Mouse (Mus musculus) left cerebral cortex, adult 2 months (tissue): ENCODE data around the gene Nrarp. TPM values are rescaled to one million over a fixed set of nuclear protein-coding genes. Genes with fewer than 3 reads are reported as not detected.

ENCODE experiments used
- DNase-seq, 2 experiments: peaks; one replicate each; pipeline ENCODE4 v3.0.0; 2021 to 2022; ENCODE audit warnings: low spot score in 2 of 2, mixed read lengths in 1 of 2; ENCODE audit errors: extremely low spot score in 1 of 2
- H3K27ac ChIP-seq: fragments of 200-600 bp; 2 replicates; pipeline ENCODE4 v1.8.1; 2022
- H3K4me3 ChIP-seq: fragments of 200-600 bp; 2 replicates; pipeline ENCODE4 v1.8.1; 2022
- CTCF ChIP-seq: fragments of 200-600 bp; IDR thresholded peaks from 2 replicates; pipeline ENCODE4 v1.8.1; 2022; ENCODE audit warnings: antibody characterized with exemption, mild to moderate bottlenecking, moderate library complexity
- intact Hi-C: fragments of 180-260 bp; cut with DNase I; formaldehyde crosslinking; loops from one replicate; pipeline ENCODE4 v1.15.1; 2025
- total RNA-seq, 2 experiments: library from RNA; stranded (reverse); gene quantifications; 2 replicates each; pipeline ENCODE4 v1.2.3; 2021

Gene Nrarp
- total RNA-seq, 2 experiments from 2014 or later, result 20.2 to 21.7 TPM

DNA sequence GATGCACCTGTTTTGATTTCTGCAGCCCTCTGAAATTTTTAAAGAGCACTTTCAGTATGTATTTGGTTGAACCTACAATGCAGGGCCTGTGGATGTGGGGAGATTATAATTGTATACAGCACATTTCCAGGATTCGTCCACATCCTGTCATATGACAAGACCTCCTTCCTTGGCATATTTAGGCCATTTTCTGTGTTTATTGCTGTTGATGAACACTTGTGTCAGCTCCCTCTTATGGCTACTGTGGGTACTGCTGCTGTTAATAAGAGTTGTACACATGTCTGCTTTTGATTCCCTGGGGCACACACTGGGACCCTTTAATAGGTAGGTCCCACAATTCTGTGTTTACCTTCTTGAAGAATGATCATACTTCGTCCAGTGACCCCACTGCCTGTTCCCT, 22.9 kb upstream of the Nrarp start:
- no peak for DNase-seq
- H3K4me3 ChIP-seq, result no peak overlapping the region
- no peak overlapping the region for H3K27ac ChIP-seq
- intact Hi-C loops, result loop anchor here (2.0 kb wide), 1 partner anchor 59 kb away; no protein-coding TSS in a partner anchor
- TF ChIP-seq CTCF, result peak; percentile 66

DNA sequence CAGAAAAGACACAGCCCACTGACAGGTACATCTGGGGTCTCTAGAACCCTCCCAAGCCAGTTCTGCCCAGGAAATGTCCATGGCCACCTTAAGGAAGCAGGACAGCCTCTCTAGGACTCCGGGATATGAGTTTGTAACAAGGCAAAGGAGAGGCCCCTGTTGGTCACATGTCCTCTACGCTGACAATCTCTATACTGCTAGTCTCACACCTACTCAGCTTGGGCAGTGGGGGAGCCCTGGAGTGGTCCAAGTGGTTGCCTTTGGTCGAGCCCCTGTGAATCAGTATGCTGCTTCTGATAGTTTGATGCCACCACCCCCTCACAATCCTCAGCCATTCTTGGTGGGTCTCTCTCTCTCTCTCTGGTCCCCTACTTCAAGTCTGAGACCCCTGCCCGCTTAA, 13.1 kb upstream of the Nrarp start:
- intact Hi-C loops, result no loop called here
- no peak for TF ChIP-seq CTCF
- H3K4me3 ChIP-seq, result peak overlapping the region; percentile 51
- peak overlapping the region; percentile 75 for H3K27ac ChIP-seq
- DNase-seq, result no peak

DNA sequence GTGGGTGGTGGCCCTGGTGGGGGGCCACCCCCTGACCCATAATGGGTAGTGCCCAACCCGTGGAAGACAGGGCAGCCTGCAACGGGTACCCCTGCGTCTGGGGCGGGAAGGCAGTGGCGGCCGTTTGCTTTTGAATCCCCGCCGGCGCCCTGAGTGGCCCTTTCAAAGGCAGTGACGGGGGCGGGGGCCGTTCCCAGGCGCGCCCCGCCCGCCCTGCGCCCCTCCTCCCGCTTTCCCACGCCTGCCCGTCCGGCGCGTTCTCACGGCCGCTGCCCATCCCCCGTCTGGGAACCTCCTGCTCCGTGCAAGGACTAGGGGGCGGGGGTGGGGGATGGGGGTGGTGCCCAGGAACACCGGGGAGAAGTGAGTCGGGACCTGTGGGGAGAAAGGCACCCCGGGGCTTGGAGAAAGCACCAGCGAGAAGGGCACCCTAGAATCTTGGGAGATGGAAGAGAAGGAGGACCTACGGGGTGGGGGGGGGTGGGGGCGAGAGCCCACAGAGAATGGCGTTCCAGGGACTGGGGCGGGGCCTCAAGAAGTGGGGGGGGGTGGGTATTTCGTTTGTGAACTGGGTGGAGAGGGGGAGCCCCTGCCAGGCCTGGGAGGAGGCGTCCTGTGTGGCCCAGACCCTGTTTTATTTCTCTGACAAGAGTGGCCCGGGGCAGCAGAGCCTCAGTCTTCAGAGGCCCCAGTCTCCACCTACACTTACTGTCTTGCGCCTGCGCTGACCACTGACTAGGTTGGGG, 12.5 kb upstream of the Nrarp start:
- Histone ChIP-seq H3K4me3 (peak overlapping the region; percentile 51), H3K27ac (peak overlapping the region; percentile 75)
- intact Hi-C loops, result no loop called here
- DNase-seq, result peak in 1 of 2 experiments; percentile 48
- TF ChIP-seq CTCF, result no peak

DNA sequence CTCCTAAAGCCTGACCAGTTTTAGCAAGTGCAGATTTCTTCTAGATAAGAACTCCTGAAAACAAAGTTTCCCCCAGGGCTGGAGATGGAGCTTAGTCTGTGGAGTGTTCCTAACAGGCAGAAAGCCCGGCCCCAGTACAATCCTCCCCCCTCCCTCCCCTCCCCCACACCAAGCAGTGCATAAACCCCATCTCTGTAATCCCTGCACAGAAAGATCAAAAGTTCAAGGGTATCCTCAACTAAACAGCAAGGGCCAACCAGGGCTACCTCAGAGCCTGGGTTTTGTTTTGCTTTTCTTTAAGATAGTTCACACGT, 11.9 kb upstream of the Nrarp start:
- no peak for DNase-seq
- intact Hi-C loops, result no loop called here
- TF ChIP-seq CTCF, result no peak
- peak overlapping the region; percentile 75 for H3K27ac ChIP-seq
- H3K4me3 ChIP-seq, result peak overlapping the region; percentile 51

DNA sequence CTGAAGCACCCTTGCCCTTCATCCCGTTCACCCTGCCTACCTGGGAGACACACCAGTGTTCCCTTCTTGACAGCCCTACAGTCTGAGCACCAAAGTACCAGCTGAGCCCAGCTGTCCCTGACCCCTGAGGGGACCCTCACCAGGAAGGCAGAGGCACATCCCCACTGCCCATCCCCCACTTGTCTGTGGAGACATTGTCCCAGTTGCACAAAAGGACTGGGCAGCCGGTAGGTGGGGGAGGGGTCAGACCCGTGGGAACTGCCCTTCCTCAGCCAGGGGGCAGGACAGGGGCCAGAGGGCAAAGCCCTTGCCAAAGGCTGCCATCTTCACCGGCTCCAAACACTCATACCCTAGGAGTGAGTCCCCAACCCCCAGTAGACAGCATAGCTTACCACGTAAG, 10.8 kb upstream of the Nrarp start:
- no peak for DNase-seq
- H3K4me3 ChIP-seq, result no peak overlapping the region
- TF ChIP-seq CTCF, result no peak
- no peak overlapping the region for H3K27ac ChIP-seq
- intact Hi-C loops, result no loop called here

DNA sequence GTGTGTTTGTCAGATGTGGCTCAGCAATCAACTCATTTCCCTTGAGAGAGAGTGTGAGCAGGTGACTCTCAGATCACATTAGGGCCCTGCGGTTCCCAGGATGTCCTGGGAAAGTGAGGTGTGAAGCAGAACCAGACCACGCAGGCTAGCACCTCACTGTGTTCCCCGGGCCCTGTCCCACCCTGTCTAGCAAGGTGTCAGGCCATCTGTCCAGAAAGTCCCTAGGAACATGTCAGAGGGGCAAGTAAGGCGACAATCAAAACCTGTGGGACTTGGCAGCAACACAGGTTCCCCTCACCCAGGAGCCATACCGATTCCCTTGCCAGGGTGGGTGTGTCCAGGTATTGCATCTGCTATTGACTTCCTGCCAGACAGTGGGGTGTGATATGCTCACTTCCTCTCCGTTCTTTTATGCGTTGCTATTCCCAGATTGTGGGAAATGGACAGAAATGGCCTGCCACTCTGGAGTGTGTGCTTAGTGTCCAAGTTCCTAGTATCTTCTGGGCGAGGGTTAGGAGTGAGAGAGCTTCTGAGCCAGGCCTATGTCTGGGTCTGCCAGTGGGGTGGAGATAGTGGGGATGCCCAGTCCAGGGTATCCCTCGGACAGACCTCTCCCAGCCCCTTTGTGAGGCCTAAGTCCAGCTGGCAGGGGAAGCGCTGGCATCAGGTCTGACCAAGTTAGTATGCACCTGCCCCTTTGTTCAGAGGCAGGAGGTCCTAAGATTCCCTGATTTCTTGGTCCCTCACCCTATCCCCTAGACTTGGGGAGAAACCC, 10.0 kb upstream of the Nrarp start:
- Histone ChIP-seq H3K27ac (no peak overlapping the region), H3K4me3 (no peak overlapping the region)
- no peak for TF ChIP-seq CTCF
- intact Hi-C loops, result no loop called here
- DNase-seq, result no peak

DNA sequence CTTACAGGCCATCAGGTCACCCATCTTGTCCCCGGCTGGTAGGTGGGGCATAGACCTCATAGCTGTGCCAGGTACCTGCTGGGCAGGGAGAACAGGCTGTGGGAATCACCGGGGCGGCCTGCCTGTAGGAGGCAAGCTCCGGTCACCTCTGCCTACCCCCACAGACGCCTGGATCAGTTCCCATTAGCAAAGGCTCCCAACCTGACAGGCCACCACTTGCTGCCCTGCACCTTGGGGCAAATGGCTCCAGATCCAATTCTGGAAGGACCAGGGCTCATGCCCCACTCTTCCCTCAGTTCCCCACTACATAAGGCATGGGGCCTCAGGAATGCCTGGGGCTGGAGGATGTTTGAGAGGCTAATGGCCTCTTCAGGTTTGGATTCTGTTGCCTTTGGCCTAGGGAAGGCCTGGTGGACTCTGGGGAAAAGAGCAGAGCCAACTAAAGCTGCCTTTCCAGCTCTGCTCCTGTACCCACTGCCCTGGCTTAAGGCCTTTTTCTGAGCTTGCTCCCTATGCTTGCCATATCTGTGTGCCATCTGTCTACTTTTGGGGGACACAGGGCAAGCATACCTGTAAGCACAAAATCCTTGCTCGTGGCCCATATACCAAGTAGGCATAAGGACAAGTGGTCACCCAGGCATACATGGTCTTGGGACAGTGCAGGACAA, 9.3 kb upstream of the Nrarp start:
- no peak overlapping the region for H3K27ac ChIP-seq
- no peak for DNase-seq

DNA sequence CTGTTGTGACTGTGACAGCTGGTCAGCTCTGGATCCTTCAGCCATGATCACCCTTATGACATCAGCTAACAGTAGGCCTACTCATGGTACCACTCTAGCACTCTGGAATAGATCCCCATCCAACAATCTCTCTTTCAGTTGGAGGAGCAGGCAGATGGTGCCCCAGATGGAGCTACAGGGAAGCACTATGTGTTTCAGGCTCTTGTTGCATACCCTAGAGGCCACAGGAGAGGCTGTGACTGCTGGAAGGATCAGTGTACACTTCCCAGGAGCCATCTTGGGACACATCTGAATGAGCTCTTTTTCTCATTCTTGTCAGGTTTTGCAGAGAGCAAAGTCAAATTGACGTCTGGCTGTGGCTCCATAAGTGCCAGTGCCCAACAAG, 8.8 kb upstream of the Nrarp start:
- intact Hi-C loops, result no loop called here
- DNase-seq, result no peak
- TF ChIP-seq CTCF, result no peak
- Histone ChIP-seq H3K27ac (no peak overlapping the region), H3K4me3 (no peak overlapping the region)

More for the DNA sequence above, 9.3 kb upstream of the Nrarp start:
- TF ChIP-seq CTCF, result no peak
- intact Hi-C loops, result no loop called here
- H3K4me3 ChIP-seq, result no peak overlapping the region

DNA sequence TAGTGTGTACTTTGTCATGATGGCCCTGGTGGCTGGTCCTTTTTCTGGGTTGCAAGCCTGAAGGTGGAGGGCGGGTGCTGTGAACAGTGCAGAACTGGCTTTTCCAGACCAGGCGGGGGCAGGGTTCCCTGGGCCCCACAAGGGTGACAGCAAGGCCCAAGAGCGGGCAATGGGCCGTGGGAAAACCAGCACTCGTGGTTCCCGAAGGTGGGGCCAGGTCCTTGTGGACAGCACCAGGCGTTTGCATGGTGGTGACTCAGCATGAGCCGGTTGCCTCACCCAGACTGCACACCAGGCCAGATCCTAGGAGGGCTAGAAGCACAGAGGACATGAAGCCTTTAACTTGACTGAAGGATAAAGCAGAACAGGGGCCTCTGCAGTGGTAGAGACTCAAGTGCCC, 7.9 kb upstream of the Nrarp start:
- Histone ChIP-seq H3K27ac (no peak overlapping the region), H3K4me3 (no peak overlapping the region)
- intact Hi-C loops, result no loop called here
- no peak for TF ChIP-seq CTCF
- no peak for DNase-seq

DNA sequence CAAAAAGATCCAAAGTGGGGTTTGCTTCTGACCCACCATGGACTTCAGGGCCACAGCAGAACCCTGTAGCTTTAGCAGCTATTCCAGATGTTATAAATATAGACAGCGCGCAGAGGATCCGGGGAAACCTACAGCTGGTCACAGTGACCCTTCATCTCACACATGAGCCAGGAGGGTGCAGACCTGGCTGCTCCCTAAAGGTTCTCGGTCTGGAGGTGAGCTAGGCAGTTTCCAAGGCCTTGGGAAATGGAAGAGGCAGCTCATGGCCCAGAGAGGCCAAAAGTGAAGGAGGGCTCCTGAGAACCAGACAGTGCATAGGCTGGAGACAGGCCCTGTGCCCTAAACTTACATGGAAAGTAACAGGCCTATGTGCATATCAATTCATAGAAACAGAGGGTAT, 6.7 kb upstream of the Nrarp start:
- Histone ChIP-seq H3K27ac (no peak overlapping the region), H3K4me3 (no peak overlapping the region)
- no peak for TF ChIP-seq CTCF
- intact Hi-C loops, result no loop called here
- no peak for DNase-seq

DNA sequence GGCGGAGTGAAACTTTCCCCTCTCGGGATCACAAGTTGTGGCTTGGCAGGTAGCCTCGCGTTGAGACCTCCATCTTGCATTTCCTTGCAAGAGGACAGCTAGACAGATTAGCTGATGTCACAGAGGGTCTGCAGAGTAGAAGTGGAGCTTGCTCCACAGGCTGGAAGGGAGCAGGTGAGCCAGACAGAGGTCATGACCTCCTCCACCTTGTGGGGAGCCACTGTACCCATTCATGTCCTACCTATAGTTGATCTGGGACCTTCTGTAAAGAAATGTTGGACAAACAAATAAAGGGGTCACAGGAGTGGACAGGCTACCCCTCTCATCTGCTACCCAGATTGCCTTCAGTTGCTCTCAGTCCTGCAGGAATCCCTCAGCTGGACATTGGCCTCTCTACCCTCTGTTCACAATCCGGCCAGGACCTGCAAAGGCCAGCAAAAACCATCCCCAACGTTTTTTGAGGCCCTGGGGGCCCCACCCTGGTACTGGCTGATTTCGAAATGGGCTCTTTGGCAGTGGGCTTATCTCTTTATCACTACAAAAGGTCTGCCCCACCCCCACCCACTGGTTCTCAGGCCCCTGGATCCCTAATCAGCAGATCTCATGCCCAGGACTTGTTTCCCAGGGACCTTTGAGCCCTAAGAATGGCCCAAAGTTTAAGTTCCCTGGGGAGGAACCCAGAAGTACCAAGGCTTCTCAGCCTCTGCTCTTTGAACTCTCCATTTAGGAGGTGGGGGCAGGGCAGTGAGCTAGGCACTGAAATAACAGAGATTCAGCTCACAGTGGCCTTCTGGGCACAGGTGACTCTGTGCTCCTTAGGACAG, 5.5 kb upstream of the Nrarp start:
- intact Hi-C loops, result no loop called here
- DNase-seq, result no peak
- no peak overlapping the region for H3K27ac ChIP-seq

More for the DNA sequence above, 5.5 kb upstream of the Nrarp start:
- no peak overlapping the region for H3K4me3 ChIP-seq
- TF ChIP-seq CTCF, result no peak
